18 mouse cellular contexts compared by ENCODE assay signal in genomic region chr15:30977166-30977740, GRCm38 (mm10).
A peak's percentile ranks its signal among the peaks of the same experiment; 100 is the strongest.
DNase-seq lines count a peak whose midpoint lies in the region; ATAC-seq lines count a peak whose summit lies in the region.
"Had no signal": no experiment of that assay in that cellular context is flagged by ENCODE, and none has a peak within 500 bp of the region (broad histone marks: within the 10 kb centered on the region; RNA-seq: fewer than 3 reads in every experiment).

No protein-coding gene starts in this region.

- WGBS in lung, embryonic 16.5 days, result 62% methylated on average over 11 of the region's 11 CpGs

- DNase-seq in frontal cortex, postnatal 25 days (ENCODE audit: low spot score in 2 of 2), result no peak
- DNase-seq in lung, postnatal 10 days, result no peak
- DNase-seq in cerebellum, adult 9-10 months, result peak; percentile 59
- no peak for DNase-seq in right cerebral cortex, adult 18-20 months
- DNase-seq in right cerebral cortex, postnatal 14 days, result no peak
- DNase-seq: gastrocnemius, postnatal 10 days; lung, postnatal 14 days; retina, postnatal 1 day; spleen, adult 18-20 months; thymus, postnatal 25 days had no signal

- ATAC-seq in frontal cortex, adult (ENCODE audit: low TSS enrichment), result peak; percentile 36; the same call in 1 of the 2 replicates
- ATAC-seq in lung, embryonic 16.5 days (ENCODE audit: low read depth), result 0 out of 2 replicates have a peak, but pooled peaks have one; percentile 10
- no peak for ATAC-seq in granulocyte monocyte progenitor cell, adult 5-6 weeks (replicated peaks; ENCODE audit: poor library complexity, severe bottlenecking)
- ATAC-seq: forebrain, embryonic 16.5 days; Patski had no signal

- H3K9me3 ChIP-seq in lung, embryonic 16.5 days (ENCODE audit: control insufficient read depth, low read length), result no peaks in the 10 kb centered on the region
- H3K9me3 ChIP-seq: heart, embryonic 10.5 days; kidney, embryonic 15.5 days; neural tube, embryonic 13.5 days had no signal

- H3K36me3 ChIP-seq in lung, embryonic 16.5 days (ENCODE audit: control insufficient read depth, insufficient read depth, low read length), result no peaks in the 10 kb centered on the region
- H3K36me3 ChIP-seq: heart, embryonic 10.5 days; kidney, embryonic 15.5 days; neural tube, embryonic 13.5 days had no signal

- no peak overlapping the region for H3K4me3 ChIP-seq in lung, embryonic 16.5 days (ENCODE audit: low read length)
- H3K4me3 ChIP-seq: heart, embryonic 10.5 days; kidney, embryonic 15.5 days; neural tube, embryonic 13.5 days had no signal

- H3K9ac ChIP-seq in lung, embryonic 16.5 days (ENCODE audit: low read length), result no peak overlapping the region
- H3K9ac ChIP-seq: kidney, embryonic 15.5 days; neural tube, embryonic 13.5 days had no signal

- H3K4me1 ChIP-seq in lung, embryonic 16.5 days (replicated peaks; ENCODE audit: control insufficient read depth, insufficient read depth, low read length), result peaks cover 4% of the 10 kb centered on the region; the same call in 1 of the 2 replicates
- H3K4me1 ChIP-seq: kidney, embryonic 15.5 days had no signal

- H3K4me2 ChIP-seq in lung, embryonic 16.5 days (ENCODE audit: low read depth, low read length), result no peak overlapping the region
- H3K4me2 ChIP-seq: kidney, embryonic 15.5 days; neural tube, embryonic 13.5 days had no signal

- H3K27ac ChIP-seq in lung, embryonic 16.5 days (ENCODE audit: low read length), result no peak overlapping the region
- H3K27ac ChIP-seq: heart, embryonic 10.5 days; kidney, embryonic 15.5 days; neural tube, embryonic 13.5 days had no signal

- H3K27me3 ChIP-seq in lung, embryonic 16.5 days (ENCODE audit: control insufficient read depth, insufficient read depth, low read depth, low read length), result no peaks in the 10 kb centered on the region
- H3K27me3 ChIP-seq: kidney, embryonic 15.5 days; neural tube, embryonic 13.5 days had no signal
